Mouse (Mus musculus) spleen, adult 12 weeks (tissue): Measurements from ENCODE around the gene Irf2bp1.

ENCODE experiments used
- DNase-seq: peaks from one replicate; pipeline ENCODE4 v3.0.0; 2022; ENCODE audit warnings: low spot score

Irf2bp1 gene

GRCm38 (mm10) chr7:19003902-19004630, at the start of gene Irf2bp1:
Gene Irf2bp1, plus strand, starts transcription at chr7:19004044.
- DNase-seq = peak; percentile 87

- DNase-seq = no peak
Measured at GRCm38 (mm10) chr7:18957569-18958383, 46.1 kb upstream of the Irf2bp1 start.

DNA sequence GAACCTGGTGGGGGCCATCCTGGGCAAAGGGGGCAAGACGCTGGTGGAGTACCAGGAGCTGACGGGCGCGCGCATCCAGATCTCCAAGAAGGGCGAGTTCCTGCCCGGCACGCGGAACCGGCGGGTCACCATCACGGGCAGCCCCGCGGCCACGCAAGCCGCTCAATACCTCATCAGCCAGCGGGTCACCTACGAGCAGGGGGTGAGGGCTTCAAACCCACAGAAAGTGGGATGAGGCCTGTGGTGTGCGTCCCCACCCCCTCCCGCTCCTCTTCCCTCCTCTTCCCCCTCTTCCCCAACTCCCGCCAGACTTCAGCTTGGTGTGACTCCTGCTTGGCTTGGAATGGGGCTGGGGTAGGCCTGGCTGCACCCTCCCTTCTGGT, 45.5 kb upstream of the Irf2bp1 start:
- no peak for DNase-seq

DNA sequence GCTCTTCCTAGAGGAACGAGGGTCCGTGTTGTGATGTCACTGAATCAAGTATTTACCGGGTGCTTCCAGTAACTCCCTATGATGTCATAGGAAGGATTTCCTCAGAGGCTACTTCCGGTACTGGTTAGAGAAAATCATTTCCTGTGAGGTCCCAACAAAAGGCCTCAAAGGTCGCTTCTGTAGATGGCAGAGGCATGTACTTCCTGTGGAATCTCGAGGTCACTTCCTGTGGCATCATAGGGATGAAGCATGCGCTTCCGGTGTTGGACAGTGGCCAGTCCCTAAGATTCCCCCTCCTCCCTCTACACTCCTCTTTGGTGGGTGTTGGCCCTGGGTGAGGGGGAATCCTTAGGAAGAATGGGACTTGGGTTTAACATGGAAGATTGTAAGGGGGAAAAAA, 44.4 kb upstream of the Irf2bp1 start:
- DNase-seq = no peak

- no peak for DNase-seq
Measured at GRCm38 (mm10) chr7:18962171-18962792, 41.6 kb upstream of the Irf2bp1 start.

DNA sequence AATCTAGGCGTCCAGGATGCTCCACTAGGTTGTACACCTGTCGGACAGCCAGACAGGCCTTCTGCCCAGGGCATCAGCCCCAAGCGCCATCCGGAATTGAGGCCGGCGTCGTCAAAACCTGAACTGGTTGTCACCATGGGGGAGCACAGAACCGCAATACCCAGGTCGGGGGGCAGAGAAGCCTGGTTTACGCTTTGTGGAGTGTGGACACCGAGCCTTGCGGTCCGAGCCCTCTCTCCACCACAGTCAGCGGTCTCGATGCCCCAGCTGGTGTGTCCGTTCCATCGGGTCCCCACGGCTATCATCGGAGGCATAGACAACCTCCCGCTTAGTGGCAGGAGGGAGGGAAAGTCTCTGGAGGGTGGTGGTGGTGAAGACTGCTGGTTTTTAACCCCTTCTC, 41.0 kb upstream of the Irf2bp1 start:
- DNase-seq = no peak

DNA sequence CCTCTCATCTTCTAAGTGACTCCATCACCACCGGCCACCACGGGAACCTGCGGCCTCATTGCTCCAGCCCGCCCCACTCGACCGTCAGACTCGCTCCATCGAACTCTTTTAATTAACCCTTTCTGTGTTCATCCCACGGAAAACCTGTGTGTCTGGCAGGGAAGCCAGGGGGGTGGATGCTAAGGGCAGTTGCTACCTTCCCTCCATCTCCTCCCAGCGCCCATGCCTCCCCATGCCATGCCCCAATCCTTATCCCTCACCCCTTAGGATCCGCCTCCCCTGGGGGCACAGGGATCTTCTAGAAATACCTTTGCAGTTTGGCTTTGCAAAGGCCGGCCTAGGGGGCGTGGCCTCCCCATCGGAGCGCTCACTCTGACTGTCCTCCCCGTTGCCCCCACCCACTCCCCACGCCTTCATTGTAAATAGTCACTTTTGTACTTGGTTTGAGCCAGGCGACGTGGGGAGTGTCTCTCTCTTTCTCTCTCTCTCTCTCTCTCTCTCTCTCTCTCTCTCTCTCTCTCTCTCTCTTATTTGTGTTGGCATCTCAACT, 40.5 kb upstream of the Irf2bp1 start:
- no peak for DNase-seq

DNA sequence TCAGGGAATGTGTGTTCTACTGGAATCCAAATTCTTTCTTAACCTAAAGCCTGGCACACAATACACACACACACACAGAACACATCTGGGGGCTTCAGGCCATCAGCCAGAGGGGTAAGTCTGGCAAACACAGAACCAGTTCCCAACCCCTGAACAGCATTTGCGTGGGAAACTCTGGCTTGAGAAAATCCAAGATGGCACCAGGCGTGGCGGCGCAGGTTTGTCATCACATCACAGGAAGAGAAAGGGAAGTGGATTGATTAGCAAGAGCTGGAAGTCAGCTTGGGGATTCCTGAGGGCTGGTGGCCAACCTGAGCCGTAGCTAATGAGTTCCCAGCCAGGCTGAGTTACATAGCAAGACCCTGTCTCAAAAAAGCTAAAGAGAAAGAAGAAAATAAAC, 38.5 kb upstream of the Irf2bp1 start:
- DNase-seq = no peak

DNA sequence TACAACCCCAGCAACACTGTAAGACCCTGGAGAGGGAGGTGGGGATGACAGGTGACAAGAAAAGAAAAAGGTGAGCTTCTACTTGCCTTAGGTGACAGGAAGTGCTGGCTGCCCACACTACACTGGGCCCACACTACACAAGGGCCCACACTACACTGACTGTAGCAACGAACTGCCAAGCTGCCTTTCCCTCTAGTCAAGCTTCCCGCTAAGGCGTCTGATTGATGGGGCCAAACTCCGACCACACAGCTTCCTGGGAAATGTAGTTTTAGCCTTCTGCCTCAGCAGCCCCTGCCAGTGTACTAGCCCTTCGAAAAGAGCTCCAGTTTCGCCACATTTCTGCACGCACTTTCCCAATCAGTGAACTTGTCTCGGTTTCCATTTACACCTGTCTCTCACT, 36.2 kb upstream of the Irf2bp1 start:
- DNase-seq = no peak

- DNase-seq = no peak
Measured at GRCm38 (mm10) chr7:18970956-18971355, 32.9 kb upstream of the Irf2bp1 start.

DNA sequence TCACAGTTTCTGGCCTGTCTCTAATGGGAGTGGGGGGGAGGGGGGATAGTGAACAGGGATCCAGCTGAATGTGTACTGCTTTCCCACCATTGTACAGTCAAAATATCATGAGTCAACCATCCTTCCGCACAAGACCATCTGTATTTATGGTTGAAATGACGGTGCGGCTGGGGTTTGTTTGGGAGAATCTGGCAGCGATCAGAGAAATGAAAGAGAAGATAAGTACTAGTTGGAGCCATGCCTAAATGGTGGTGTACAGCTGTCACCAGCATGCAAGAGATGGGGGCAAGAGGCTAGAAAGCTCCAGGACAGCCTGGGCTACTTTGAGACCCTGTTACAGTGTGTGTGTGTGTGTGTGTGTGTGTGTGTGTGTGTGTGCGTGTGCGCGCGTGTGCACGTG, 25.5 kb upstream of the Irf2bp1 start:
- no peak for DNase-seq

GRCm38 (mm10) chr7:18986503-18986902, 17.3 kb upstream of the Irf2bp1 start:
- peak; percentile 30 for DNase-seq

DNA sequence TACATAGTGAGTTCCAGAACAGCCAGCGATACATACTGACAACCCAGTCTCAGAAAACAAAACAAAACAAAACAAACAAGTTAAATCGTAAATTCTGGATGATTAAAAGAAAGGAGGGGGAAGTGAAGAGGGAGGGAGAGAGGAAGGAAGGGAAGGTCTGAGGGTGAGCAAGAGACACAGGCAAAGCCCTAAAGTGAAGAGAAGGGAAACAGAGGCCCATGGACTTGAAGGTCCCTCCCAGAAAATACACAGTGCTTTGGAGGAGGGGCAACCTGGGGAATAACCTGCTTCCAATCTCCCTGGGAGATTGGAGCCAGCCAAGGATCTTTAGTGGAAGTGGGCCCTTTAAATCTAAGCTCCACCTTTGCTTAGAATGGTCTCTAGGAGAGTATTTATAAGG, 16.7 kb upstream of the Irf2bp1 start, which contains the start of gene Nanos2:
Nanos2 (plus strand) TSS at position 301 of the 400 bp plus-strand sequence.
- no peak for DNase-seq

DNA sequence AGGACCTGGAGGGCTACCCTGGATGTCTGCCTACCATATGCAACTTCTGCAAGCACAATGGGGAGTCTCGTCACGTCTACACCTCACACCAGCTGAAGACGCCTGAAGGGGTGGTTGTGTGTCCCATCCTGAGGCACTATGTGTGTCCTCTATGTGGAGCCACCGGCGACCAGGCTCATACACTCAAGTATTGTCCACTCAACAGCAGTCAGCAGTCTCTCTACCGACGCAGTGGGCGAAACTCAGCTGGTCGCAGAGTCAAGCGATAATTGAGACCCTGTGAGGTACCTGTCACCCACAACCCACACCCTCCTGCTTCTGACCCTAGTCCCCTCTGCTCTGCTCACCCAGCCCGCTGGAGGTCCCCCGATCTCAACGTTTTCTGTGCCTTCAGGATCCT, 16.1 kb upstream of the Irf2bp1 start:
- no peak for DNase-seq

- no peak for DNase-seq
Measured at GRCm38 (mm10) chr7:18988780-18989179, 15.1 kb upstream of the Irf2bp1 start.

- no peak for DNase-seq
Measured at GRCm38 (mm10) chr7:18989995-18990394, 13.8 kb upstream of the Irf2bp1 start.

GRCm38 (mm10) chr7:18990601-18991295, 13.1 kb upstream of the Irf2bp1 start, which contains the start of gene Mypop:
Gene Mypop, plus strand, starts transcription at chr7:18991245.
- peak; percentile 92 for DNase-seq

DNA sequence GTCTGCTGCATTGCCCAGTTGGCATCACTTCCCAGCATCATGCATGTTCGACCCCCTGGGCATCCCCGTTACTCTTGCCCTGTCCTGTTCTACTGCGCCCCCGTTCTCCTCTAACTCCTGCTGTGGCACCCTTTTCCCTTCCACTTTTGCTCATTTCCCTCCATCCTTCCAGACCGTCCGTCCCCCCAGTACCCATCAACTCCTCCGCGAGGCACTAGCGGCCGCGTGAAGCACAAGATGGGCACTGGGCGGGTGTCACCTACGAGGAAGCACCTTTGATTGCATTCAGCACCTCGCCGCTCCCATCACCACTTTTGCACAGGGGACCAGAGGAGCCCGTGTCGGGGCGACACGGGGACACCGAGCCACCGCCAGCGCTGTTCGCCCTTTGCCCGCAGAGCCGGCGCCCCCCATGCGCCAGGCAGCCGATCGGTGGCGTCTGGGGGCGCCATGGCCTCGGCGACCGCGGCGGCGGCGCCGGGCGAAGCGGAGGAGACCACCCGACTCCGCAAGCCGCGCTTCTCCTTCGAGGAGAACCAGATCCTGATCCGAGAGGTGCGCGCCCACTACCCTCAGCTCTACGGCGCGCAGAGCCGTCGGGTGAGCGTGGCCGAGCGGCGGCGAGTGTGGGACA, 12.1 kb upstream of the Irf2bp1 start:
- no peak for DNase-seq

- DNase-seq = no peak
Measured at GRCm38 (mm10) chr7:18992294-18992675, 11.6 kb upstream of the Irf2bp1 start.

DNA sequence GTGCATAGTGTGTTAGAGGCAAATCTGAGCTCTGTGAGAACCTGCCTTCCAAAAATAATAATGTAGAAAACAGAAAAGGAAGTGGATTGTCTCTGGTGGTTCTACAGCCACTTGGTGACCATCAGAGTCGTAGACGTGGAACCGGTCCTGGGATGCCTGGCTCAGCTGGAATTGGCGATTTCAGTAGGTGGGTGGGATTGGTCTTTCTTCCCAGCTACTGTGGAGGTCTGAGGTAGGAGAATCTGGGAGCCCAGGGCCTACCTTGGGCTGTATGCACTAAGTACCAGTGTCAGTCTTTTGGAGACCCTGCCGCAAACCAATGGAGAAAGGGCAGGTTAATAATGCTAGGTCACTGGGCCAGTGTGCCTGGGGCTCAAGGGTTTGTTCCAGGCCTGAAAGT, 10.8 kb upstream of the Irf2bp1 start:
- DNase-seq = no peak

DNA sequence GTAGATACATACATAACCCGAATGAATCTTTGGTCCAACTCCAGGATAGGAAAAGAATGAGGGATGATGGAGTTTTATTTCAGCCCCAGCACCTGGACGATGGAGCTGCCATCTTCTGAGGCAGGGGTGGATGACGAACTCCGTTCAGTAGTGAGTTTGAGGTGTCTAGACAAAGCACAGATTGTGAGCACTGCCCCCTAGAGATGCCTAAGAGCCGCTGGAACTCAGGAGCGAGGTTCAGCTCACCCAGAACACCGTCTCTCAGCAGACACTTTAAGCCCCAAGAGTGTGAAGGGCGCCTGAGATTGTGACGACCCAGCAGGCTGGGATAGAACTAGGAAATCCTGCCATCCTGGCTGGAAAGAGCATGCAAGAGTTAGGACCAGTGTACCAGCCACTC, 5.0 kb upstream of the Irf2bp1 start:
- DNase-seq = no peak

GRCm38 (mm10) chr7:19000421-19000820, 3.4 kb upstream of the Irf2bp1 start:
- DNase-seq = no peak
